Mouse (Mus musculus): ENCODE data around the gene Grb7. TPM values are rescaled to one million over a fixed set of nuclear protein-coding genes. Genes with fewer than 3 reads are reported as not detected.

The Grb7 gene
- polyA plus RNA-seq (2012; rRNA removed), result 1.9 and 2.1 TPM in 2 replicates

DNA sequence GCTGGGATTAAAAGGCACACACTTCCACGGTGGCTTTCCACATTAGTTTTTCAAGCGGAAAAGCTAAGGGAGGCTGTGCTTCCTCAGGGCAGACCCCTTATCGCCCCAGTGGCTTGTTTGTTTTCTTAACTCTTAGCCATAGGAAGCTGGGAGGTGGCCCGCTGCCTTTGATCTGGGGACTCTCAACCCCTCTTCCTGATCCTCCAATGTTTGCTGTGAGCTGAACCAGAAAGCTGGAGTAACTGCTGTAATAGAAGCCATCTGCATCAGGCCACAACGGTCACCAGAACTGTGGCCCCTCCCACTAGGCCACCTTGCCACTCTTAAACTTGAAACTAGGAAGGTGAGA is at the start of gene Grb7:
TSS of gene Grb7 (plus strand) at position 182 of the 349 bp plus-strand sequence.

GRCm38 (mm10) chr11:98400161-98400726 is 46.0 kb upstream of the Grb7 start, which contains the start of gene Pgap3:
Gene Pgap3, minus strand, starts transcription at chr11:98400490.

GRCm38 (mm10) chr11:98412273-98412796 is 33.9 kb upstream of the Grb7 start, which contains the start of gene Erbb2:
Gene Erbb2, plus strand, starts transcription at chr11:98412470.

DNA sequence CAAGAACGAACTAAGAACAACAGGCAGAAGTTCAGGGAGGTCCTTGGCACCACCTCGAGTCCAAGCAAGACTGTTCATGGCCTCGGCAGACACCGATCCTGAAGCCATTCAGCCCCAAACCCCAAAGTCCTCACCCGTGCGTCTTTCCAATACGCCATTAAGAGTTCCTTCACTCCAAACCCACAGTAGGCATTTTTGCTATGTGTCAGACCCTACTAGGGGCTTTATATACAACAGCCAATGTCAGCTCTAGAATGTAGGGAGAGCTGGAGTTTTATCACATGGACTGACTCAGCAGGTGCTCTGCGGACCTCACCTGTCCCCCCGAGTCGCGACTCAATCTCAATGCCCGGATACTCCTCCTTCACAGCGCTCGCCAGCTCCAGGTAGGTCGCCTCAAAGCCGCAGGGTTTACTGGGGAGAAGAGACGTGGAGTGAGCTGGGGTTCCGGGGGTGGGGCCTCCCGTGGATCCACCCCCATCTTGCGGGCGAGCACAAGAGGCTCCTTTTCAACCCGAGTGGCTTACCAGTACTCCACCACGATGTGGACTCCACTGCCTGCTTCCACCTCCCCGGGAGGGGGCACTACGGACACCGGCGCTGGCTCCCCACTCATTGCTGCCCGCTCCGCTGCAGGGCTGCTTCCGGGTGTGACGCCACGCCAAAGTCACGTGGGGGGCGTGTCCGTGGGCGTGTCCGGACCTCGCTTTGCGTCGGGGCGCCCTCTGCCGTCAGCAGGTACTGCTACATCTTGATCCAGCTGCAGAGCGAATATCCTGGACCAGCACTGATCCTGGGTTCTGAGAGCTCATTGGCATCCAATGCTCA is 7.6 kb upstream of the Grb7 start, which contains the start of gene Mien1:
TSS of gene Mien1 (minus strand) at position 661 of the 828 bp plus-strand sequence.

Other genes starting within 250 kb of the Grb7 start
- gene Cdk12, start 243.3 kb upstream of the Grb7 start, polyA plus RNA-seq (2012; rRNA removed), result 16.0 and 16.2 TPM in 2 replicates
- 66.9 and 87.9 TPM in 2 replicates for gene Neurod2, start 116.7 kb upstream of the Grb7 start, polyA plus RNA-seq (2012; rRNA removed)
- gene Ppp1r1b, start 98.0 kb upstream of the Grb7 start, polyA plus RNA-seq (2012; rRNA removed), result 35.9 and 57.7 TPM in 2 replicates
- 57.5 and 63.6 TPM in 2 replicates for gene Stard3, start 88.0 kb upstream of the Grb7 start, polyA plus RNA-seq (2012; rRNA removed)
- gene Tcap, start 62.6 kb upstream of the Grb7 start, polyA plus RNA-seq (2012; rRNA removed), result 0.31 and 3.6 TPM in 2 replicates
- 1.5 and 1.6 TPM in 2 replicates for gene Pnmt, start 59.9 kb upstream of the Grb7 start, polyA plus RNA-seq (2012; rRNA removed)
- 10.6 and 11.1 TPM in 2 replicates for gene Pgap3, start 45.9 kb upstream of the Grb7 start, polyA plus RNA-seq (2012; rRNA removed)
- gene Erbb2, start 33.9 kb upstream of the Grb7 start, polyA plus RNA-seq (2012; rRNA removed), result 4.1 and 4.2 TPM in 2 replicates
- 186 and 206 TPM in 2 replicates for gene Mien1, start 7.4 kb upstream of the Grb7 start, polyA plus RNA-seq (2012; rRNA removed)
- gene Ikzf3, start 99.6 kb downstream of the Grb7 start, polyA plus RNA-seq (2012; rRNA removed), result 0.08 and 0.10 TPM in 2 replicates
- gene Zpbp2, start 104.7 kb downstream of the Grb7 start, polyA plus RNA-seq (2012; rRNA removed), result 0.11 and 0.23 TPM in 2 replicates
- 105 and 111 TPM in 2 replicates for gene Ormdl3, start 141.0 kb downstream of the Grb7 start, polyA plus RNA-seq (2012; rRNA removed)
- not detected in 2 replicates for gene Lrrc3c, start 151.9 kb downstream of the Grb7 start, polyA plus RNA-seq (2012; rRNA removed)
- 0.23 and 0.32 TPM in 2 replicates for gene Gm12355, start 179.3 kb downstream of the Grb7 start, polyA plus RNA-seq (2012; rRNA removed)
- not detected in 2 replicates for gene Gsdma3, start 180.0 kb downstream of the Grb7 start, polyA plus RNA-seq (2012; rRNA removed)
- not detected in 2 replicates for gene Gsdma2, start 200.4 kb downstream of the Grb7 start, polyA plus RNA-seq (2012; rRNA removed)
- 0.01 TPM in 1 of 2 replicates, not detected in the other for gene Gsdma, start 218.0 kb downstream of the Grb7 start, polyA plus RNA-seq (2012; rRNA removed)
- 177 and 191 TPM in 2 replicates for gene Psmd3, start 236.2 kb downstream of the Grb7 start, polyA plus RNA-seq (2012; rRNA removed)

All from central nervous system, embryonic 18 days (tissue).